Mouse (Mus musculus): ENCODE measurements around the gene Nol4l.
A peak's percentile ranks its signal among the peaks of the same experiment; 100 is the strongest.

Gene Nol4l

DNA sequence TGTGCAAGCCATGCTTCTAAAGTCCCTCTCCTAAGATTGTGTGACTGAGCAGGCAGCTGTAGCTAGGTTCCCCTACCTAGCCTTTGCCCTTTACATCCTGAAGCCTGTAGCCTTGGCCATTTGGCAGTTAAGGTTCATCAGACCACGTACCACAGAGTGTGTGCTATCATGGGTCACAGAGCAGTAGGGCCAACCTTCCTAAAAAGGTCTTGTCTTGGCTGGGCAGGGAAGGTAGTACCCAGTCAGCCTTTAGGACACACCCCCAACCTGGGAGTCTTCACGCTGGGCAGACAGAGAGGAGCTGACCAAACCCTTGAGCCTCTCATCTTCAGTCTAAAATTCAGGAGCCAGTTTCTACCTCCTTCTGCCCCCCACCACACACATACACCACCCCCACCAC, 89.0 kb downstream of the Nol4l start:
- peak; percentile 40 for DNase-seq

DNA sequence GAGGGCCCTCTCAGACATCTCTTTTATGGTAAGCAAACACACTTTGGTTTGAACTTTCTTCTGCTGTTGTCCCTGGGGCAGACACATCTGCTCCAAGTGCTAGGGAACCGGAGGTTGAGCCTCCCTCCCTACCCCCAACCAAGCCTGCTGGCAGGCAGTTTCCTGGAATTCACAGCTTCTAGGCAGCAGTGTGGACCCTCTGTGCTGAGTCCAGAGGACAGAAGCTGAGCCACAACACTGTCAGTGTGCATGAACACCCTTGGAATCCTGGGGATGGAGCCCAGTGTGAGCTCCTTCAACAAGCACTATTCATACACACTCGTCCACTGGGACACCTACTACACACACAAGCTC, 92.5 kb downstream of the Nol4l start:
- DNase-seq, result peak; percentile 79

DNA sequence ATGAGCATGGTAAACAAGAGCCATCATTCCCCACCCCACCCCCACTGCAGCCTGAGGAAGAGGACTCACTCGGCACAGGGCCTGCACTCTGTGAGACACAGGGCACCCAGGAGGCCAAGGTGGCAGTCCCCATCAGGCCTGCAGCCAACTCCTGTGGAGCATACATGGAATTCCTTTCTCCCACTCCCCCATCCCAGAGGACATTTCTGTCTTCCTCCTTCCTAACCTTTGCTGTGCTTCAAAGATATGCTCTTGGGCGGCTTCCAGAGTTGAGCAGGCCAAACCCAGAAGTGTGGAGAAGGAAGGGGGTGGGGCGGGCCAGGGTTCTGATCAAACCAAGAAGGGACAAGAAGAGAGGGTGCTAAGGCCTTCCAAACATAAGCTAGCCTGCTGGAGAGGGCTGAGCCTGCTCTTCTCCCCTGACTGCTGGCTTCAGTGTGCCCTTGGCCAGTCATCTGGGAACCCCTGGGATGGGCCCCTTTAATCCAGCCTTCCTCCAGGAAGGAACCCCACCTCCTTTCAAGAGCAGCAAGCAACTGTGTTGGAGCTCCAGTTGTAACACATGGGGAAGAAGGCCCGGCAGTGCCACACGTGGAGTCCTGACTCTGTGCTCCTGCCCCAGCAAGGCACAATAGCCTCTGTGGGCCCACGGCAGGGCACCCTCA, 93.0 kb downstream of the Nol4l start:
- DNase-seq, result peak; percentile 91

DNA sequence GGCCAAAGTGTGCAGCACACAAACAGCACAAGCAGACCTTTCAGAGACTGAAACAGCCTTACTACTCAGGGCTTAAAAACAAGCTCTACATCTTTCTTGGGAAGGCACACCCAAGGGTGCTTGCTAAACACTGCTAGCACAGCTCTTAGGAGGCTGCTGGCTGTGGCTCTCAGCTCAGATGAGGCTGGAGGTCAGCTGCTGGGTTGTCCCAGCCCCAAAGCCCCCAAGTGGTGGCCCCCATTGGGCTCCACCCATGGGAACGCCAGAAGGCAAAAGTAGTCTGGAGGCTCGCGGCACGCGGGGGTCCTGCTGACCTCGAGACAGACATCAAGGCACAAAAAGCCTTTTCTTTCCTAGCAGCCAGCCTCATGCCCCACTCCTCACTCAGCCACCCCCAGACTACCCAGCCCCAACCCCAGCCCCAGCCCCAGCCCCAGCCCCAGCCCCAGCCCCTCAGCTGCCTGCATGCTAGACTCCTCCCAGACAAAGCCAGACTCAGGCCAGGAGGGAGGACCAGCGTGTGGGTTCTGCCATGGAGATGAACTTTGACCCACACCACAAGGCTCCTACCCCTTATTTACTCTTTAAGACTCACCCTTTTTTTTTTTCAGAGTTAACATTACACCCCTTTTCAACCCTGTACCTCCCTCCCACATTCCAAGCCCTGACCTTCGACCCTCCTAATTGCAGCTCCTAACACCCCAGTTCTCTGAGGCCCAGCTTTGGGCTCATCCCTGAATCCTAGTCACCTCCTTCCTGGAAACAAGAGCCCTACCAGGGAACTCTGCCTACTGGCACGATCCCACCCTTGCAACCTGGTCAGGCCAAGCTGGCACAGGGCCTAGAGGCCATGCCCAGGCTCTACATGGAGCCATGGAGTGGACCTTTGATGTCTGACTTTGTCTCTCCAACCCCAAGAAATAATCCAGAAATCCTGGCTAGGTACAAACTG, 94.6 kb downstream of the Nol4l start:
- peak; percentile 84 for DNase-seq

DNA sequence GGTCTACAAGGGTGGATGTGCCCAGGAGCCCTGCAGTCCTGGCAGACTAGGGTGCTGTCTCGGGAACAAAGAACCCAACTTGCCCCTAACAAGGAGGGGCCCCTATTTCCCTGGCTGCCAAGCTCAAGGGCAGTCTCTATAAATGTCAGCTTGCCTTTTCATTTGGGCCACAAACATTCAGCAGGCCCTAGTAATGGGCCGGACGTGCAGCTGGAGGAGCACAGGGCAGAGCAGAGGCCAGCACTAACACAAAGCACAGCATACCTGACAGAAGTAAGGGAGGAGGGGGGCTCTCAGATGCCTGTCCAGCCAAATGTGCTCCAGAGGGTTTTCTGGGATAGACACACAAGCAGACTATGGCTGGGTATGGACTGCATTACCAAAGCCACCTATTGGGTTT, 95.9 kb downstream of the Nol4l start:
- no peak for DNase-seq

DNA sequence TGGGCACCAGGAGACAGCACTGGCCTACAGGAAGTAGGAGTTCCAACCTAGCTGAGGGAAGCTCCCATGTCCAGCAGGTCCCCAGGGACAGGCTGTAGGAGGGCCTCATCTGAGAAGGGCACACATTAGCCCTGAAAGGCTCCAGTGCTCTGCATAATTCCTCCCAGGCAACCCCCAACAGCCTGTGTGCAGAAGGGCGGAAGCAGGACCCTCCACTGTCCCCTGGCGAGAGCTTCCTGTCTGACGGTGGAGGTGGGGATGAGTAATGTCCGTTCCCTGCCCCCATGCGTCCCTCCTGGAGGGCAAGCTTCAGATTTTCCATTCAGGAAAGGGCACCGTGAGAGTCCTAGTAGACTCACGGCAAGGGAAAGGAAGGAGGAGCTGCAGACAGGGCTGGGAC, 97.3 kb downstream of the Nol4l start:
- DNase-seq, result peak; percentile 67

DNA sequence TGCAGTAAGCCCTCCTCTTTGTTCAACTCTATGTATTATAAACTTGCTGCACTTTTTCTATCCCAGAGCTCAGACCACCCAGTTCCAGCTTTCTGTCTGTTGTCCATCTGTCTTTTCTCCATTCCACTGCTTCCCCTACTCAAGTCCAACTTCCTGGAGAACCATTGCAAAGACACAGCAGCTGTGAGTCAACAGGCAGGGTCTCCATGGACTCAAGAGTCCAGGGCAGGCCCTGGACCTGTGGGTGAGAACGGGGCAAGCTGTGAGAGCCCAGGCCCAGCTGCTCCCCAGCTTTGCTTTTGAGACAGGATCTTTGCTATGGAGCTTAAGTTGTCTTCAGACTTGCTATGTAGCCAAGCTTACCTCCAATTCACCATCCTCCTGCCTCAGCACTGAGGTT, 99.2 kb downstream of the Nol4l start:
- DNase-seq, result no peak

DNA sequence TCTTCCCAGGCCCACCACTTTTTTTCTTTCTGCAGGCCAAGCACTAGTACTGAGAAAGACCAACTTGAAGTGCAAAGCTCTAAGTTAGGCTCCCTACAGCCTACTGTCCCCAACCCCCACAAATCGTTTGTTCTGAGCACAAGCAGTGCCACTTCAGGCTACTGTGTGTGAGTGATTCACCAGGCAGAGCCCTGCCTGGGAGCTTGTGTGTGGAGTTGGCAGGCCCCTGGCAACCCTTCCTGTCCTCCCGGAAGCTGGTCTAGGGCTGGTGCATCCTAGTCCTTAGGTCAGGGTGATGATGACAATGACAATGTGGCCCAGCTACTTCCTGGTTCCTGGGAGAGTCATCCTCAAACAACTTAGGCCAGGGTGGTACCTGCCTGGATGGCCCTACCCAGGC, 101.3 kb downstream of the Nol4l start:
- no peak for DNase-seq

DNA sequence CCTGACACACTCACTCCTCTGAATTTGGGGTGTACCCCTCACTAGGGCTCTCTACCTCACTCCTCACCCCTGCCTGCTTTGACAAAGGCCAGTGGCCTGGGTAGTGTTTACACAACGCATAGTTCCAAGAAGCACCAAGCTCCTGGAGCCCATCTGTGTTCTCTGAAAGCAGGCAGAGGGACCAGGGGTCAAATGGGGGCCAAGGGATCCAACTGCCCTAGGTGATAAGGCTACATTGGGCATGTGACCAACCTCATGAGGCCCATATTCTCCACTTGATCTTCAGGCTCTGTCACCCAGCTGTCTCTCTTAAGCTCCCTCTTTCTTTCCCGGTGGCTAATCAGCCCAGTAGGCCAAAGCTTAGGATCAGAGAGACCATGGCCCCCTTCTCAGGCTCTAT, 102.8 kb downstream of the Nol4l start:
- no peak for DNase-seq

DNA sequence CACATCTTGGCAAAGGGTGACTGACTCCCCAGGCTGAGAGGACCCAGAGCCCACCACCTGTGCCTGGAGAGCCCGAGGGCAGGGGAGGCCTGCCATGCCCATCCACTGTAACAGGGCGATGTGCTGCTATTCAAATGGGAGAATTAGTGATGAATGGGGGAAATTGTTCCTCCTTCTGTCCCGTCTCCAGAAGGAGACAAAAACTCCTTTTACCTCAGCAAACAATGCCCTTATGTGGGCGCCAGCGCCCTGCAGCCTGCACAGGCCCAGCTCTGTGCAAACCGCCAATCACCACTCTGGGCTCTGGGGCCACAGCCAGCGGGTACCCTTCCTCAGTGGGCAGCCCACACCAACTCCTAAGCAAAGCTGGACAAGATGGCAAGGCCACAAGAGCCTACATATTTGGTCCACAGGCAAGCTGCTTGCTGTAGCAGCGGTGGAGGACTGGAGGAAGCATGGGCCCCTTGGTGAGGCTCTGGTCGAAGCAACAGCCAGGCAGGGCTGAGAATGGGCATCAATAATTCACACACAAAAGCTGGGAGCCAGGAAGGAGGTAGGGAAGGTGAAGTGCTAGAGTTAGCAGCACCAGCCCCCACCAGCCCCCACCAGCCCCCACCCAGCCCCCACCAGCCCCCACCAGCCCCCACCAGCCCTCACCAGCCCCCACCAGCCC, 103.6 kb downstream of the Nol4l start:
- no peak for DNase-seq

DNA sequence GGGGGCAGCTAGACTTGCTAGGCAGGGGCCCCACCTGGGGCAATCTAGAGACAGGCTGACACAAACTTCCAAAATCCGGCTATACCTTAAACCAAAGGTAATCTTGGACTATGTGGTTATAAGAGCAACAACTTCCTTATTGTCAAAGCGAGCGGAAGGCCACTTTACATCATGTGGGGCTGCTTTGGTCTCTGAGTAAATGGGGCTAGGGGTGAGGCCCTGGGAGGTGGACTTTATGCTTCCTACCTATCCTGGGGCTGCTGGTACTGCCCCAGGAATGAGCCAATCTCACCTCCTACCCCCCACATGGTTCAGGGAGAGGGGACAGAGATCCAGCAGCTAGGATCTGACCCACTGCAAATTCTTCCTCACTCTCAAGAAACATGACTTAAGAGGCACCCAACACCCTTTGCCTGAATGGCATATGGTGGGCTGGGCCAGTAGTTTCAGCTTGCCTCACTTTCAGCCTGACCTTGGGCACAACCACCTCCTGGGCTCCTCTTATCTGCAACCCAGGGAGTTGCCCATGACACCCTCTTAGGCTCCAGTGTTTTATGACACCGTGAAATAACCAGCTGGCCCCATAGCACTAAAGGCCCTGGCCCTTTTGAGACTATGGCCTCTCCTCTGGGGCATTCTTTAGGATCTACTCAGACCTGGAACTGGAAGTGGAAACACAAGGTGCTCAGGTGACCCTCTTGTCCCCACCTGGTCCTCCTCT, 104.5 kb downstream of the Nol4l start:
- DNase-seq, result no peak

DNA sequence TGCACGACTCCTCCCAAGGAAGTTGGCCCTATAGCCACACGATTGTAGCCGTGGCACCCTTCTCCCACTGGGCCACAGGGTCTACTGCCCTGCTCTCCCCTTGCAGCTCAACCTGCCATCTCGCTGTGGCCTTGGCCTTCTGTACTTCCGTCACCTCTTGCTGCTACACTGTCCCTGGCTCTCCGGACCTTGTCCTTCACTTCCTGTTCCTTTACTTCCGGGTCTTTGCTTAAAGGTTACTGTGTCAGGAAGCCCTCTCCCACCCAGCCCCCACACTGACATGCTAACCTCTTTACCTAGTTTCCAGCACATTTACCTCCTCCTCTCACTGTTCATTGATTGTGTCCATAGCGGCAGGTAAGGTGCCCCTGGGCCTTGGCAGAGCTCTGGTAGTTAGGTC, 105.2 kb downstream of the Nol4l start:
- DNase-seq, result no peak

DNA sequence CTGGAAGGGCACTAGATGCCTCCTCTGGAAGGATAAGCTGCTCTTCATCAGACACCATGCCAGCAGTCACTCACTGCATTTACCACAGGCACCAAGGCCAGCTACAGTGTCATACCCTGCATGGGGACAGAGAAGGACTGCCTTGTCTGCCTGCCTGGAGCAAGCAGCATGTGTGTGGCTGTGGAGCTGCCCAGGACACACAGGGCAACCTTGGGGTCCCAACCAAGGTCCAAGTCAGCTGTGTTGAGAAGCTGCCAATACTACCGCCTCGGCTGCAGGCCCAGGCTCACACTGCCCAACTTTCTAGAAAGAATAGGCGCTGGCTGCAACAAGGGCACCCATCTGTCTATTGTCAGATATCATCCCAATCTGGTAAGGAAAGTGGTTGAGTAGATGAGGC, 106.7 kb downstream of the Nol4l start:
- no peak for DNase-seq

DNA sequence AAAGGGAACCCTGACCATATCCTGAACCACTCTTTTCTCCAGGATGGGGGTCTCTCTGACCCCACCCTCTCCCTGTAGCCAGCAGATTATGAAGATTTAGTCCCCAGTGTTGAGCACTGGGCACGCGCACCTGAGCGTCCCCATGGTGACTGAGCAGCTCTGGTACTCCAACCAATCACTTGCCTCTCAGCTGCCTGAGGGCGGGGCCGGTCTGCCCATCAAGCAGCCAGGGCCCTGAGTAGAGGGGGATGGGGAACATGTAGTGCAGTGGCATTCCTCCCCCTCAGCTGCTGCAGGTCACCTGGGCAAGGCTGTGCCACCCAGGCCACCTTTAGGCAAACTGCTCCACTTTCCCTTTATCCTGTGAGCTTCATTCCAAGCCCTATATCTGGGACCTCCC, 107.7 kb downstream of the Nol4l start:
- DNase-seq, result no peak

DNA sequence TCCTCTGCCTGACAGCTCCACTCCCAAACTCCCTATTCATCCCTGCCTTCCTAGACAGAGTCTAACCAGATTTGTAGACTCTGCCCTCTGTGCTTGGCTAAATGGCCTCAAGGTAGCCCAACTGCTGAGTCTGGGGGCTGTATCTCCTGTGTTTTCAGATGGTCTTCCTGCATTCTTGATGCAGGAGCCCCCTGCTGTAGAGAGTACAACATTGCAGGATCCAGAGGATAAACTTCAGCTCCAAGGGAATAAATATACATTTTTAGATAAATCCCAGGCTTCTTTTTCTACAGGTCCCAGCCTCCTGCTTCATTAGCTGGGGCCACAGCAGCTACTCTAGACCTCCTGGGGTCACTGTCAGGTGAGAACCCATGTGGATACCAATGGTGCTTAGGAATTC, 108.5 kb downstream of the Nol4l start:
- DNase-seq, result no peak

DNA sequence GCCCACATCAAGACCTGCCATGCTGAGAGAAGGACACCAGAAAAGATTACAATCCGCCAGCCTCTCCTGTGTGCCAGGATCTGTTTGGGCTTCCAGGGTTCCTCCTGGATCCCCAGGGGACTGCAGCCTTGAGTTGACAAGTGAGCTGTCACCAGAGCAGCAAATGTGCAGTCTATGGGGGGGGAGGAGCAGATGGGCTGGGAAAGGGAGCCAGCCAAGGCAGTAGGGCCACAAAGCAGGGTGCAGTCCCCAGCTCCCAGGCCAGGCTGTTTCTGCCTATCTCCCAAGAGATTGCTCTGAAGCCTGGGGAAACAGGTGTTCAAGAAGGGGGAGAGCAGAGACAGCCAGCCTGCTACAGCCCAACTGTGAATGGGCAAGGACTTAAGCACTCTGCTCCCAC, 111.4 kb downstream of the Nol4l start:
- no peak for DNase-seq

DNA sequence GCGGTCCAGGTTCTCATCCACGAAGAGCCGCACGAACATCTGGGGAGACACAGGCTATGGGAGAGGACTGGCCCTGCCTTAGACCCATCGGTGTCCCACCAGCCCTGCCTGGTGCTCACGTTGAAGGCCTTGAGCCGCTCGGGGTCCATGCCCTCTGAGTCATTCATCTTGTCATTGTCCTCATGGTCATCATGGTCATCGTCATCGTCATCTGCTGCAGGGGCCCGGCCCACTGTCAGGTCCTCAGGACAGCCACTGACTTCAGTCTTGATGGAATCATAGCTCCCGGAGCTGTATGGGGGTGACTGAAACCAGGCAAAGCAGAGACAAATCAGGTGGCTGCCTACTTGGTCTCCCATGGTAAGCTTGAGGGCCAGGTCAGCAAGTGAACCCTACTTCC, 111.9 kb downstream of the Nol4l start:
- no peak for DNase-seq

DNA sequence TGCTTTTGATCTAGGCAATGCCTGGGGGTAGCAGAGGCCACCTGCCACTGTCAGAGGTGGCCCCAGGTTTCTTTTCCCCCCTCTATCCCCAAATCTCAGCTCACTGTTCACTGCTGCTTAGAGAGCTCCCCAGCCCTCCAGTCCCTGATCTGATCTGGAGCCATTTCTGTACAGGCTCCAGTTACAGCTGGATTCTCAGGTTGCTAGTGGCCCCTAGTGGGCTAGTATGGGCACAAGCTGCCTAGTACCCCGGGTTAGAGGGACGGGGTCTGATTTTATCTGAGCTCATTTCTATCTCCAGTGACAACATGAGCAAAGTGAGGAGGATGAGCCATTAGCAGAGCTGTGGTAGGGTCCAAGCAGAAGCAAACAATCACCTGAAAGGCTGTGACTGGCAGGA, 115.2 kb downstream of the Nol4l start:
- peak; percentile 48 for DNase-seq

DNA sequence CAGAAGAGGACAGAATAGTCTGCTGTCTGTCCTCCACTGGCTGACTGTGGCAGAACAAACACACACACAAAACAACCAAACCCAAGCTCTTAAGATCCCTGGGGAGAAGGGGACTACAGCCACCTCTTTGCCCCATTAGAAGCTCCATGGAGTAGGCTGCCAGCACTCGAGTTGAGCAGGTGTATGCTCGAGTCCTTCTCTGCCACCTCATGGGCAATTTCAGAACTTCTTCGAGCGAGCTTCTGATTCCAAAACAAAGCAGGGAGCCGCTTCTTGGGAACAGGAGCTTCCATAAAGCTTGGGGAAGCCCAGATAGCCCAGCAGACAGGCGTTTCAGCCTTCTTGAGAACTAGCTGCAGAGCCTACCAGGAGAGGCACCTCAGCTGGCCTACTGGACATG, 117.2 kb downstream of the Nol4l start:
- no peak for DNase-seq

DNA sequence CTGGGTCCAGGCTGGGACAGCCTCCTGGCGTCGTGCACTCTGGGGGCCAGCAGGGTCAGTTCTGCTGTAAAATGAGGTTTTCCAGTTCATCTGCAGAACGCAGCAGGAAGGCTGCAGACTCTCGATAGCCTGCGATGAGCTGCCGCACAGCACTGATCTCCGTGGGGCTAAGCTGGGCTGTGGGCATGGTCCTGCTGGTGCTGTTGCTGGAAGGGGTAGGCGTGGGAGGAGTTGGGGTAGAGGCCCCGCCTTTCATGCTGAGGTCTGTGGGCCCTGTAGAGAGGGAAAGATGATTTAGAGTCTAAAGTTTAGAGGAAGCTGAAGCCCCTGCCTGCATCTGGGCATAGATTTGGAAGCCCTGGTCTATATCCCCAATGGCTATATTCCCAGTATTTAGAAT, 118.2 kb downstream of the Nol4l start:
- peak; percentile 32 for DNase-seq

DNA sequence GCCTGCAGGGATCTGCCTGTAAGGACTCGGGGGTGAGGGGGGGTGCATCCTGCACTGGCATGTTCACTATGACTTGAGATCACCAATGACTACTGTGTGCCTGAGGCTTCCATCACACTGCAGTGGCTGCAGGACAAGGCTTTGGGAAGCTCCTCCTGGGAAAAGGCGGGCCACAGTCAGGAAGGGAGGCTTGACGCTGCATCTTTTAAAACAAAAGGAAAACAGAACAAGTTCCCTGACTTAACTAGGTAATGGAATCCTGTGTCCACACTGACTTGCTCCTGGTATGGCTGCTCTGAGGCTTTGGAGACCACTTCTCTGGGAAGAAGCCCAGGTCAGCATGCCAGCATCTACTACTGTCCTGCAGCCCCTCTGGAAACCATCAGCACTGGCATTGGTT, 120.8 kb downstream of the Nol4l start:
- no peak for DNase-seq

DNA sequence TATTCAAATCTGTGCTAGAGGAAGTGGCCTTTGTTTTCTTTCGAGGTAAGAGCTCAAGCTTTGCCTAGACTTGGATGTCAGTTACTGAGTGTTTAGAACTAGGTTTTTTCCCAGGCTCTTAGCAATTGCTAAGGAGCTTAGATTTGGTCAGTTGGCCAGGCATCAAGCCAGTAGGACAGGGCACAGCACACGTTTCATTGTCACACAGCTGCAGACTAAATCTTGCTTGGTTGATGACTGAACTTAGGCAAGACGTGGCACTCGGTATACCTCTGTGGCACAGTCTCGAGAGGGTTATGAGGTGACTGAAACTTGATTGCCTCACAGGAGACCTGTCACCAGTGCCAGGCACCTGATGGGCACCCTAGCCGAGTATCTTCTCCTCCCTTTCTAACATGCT, 122.9 kb downstream of the Nol4l start:
- no peak for DNase-seq

DNA sequence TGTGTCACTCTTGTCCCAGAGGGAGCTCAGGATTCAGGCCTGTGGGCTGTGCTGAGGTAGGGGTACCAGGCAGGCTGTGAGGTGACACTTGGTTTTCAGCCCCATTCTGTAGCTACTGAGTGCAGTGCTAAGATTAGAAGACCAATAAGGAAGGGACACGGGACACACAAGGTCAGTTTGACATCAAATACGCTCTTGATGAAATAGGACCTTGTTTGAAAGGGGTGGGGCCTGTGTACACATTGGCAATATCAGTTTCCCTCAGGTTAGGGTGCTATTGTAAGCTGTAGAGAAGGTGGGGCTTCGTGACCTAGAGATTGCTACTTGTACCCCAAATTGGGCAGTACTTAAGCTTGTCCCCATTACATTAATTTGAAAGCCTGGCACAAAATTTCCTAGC, 124.9 kb downstream of the Nol4l start:
- DNase-seq, result no peak
